Comparison of ENCODE assay signal across 8 mouse cellular contexts in the genomic region with DNA sequence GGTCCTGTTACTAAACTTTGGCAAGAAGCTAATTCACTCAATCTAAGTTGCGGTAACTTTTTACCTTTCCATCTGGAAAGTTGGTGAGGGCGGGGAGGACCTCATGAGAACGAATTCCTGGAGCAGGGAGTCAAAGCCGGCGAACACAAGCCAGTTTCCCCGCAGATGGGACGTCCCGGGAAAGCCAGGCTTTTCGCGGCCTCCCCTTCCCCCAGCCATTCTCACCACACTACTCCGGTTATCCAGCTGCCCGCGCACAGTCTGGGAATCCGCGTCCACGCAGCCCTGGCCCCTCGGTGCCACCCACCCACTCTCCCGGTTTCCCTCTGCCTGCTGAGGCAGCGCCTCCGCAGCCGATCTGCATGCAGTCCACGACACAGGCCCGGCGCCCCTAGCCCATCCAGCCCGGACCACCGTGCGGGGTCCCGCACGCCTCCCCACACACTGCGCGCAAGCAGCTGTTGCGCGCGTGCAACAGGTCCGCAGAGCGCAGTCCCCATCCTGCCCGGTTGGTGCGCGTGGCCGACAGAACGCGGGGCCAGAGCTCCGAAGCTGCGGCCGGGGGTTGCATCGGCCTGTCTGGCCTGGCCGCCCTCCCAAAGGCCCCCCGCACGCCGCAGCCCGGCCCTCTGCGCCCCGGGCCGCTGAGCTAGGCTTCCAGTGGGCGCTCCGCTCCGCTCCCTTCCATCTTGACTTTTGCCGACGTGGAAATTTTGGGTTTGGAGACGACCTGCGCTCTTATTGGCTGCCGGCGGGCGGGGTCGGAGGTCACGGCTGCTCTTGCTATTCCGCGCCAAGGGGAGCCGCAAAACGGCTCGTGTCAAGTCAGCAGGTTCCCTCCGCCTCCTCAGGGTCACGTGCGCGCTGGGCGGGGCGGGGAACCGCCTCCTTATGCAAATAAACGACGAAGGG.
A peak's percentile ranks its signal among the peaks of the same experiment; 100 is the strongest.
DNase-seq lines count a peak whose midpoint lies in the region; ATAC-seq and TF ChIP-seq lines count a peak whose summit lies in the region.

No protein-coding gene starts in this region.

- peak overlapping the region; percentile 74 for H3K4me2 ChIP-seq in embryonic facial prominence, embryonic 13.5 days
- H3K4me2 ChIP-seq in limb, embryonic 15.5 days, result peak overlapping the region; percentile 90
- peak overlapping the region; percentile 93 for H3K4me2 ChIP-seq in midbrain, postnatal 0 days (ENCODE audit: low read depth, low read length, poor library complexity, severe bottlenecking)

- under 1% methylated on average over 80 of the region's 80 CpGs for WGBS in embryonic facial prominence, embryonic 13.5 days
- under 1% methylated on average over 80 of the region's 80 CpGs for WGBS in limb, embryonic 15.5 days
- under 1% methylated on average over 76 of the region's 80 CpGs for WGBS in midbrain, postnatal 0 days

- no peaks in the 10 kb centered on the region for H3K27me3 ChIP-seq in embryonic facial prominence, embryonic 13.5 days
- H3K27me3 ChIP-seq in limb, embryonic 15.5 days, result no peaks in the 10 kb centered on the region
- peaks cover 9% of the 10 kb centered on the region for H3K27me3 ChIP-seq in midbrain, postnatal 0 days (ENCODE audit: insufficient read depth, low read length)

- no peaks in the 10 kb centered on the region for H3K9me3 ChIP-seq in embryonic facial prominence, embryonic 13.5 days
- H3K9me3 ChIP-seq in limb, embryonic 15.5 days, result no peaks in the 10 kb centered on the region
- H3K9me3 ChIP-seq in midbrain, postnatal 0 days (ENCODE audit: low read length), result no peaks in the 10 kb centered on the region

- H3K4me3 ChIP-seq in embryonic facial prominence, embryonic 13.5 days, result peak overlapping the region; percentile 88
- H3K4me3 ChIP-seq in limb, embryonic 15.5 days, result peak overlapping the region; percentile 92
- peak overlapping the region; percentile 74 for H3K4me3 ChIP-seq in midbrain, postnatal 0 days (ENCODE audit: low read depth, low read length)

- peak overlapping the region; percentile 93 for H3K27ac ChIP-seq in embryonic facial prominence, embryonic 13.5 days
- peak overlapping the region; percentile 95 for H3K27ac ChIP-seq in limb, embryonic 15.5 days
- H3K27ac ChIP-seq in midbrain, postnatal 0 days (ENCODE audit: low read depth, low read length), result 0 out of 2 replicates have a peak overlapping the region, but pooled peaks have one; percentile 43

- peak overlapping the region; percentile 97 for H3K9ac ChIP-seq in embryonic facial prominence, embryonic 13.5 days
- peak overlapping the region; percentile 92 for H3K9ac ChIP-seq in limb, embryonic 15.5 days
- peak overlapping the region; percentile 48 for H3K9ac ChIP-seq in midbrain, postnatal 0 days (replicated peaks; ENCODE audit: low read length, poor library complexity, severe bottlenecking)

- TF ChIP-seq CTCF in midbrain, postnatal 0 days (IDR thresholded peaks at IDR 0.05), result no peak; the same call in 1 of the 2 replicates

- ATAC-seq in monocyte, adult 5-6 weeks (replicated peaks; ENCODE audit: insufficient number of reproducible peaks, low FRiP score, low TSS enrichment, poor library complexity, severe bottlenecking), result no peak
- peak; percentile 92 for ATAC-seq in embryonic facial prominence, embryonic 13.5 days (ENCODE audit: insufficient number of reproducible peaks, insufficient read depth, low FRiP score, low TSS enrichment, low read depth)
- ATAC-seq in limb, embryonic 15.5 days (ENCODE audit: insufficient number of reproducible peaks, low FRiP score, low TSS enrichment, low read depth), result peak; percentile 91
- peak; percentile 86 for ATAC-seq in midbrain, postnatal 0 days (ENCODE audit: low FRiP score)

- peaks cover 27% of the 10 kb centered on the region for H3K4me1 ChIP-seq in embryonic facial prominence, embryonic 13.5 days
- peaks cover 17% of the 10 kb centered on the region for H3K4me1 ChIP-seq in limb, embryonic 15.5 days
- H3K4me1 ChIP-seq in midbrain, postnatal 0 days (ENCODE audit: insufficient read depth, low read length), result peaks cover 3% of the 10 kb centered on the region; the same call in 1 of the 2 replicates

- DNase-seq in monocyte, adult 2 months (ENCODE audit: low read depth in 1 of 2, low spot score in 2 of 2), result peak; percentile 12 to 24
- DNase-seq in heart, adult 9 months (ENCODE audit: low spot score in 2 of 2), result peak; percentile 74 to 82
- peak; percentile 79 for DNase-seq in kidney, adult 9 months
- DNase-seq in midbrain, postnatal 0 days (ENCODE audit: low spot score), result peak; percentile 91
- DNase-seq in spleen, postnatal 4 days (ENCODE audit: low spot score in 2 of 2), result peak; percentile 85 to 89

- no peaks in the 10 kb centered on the region for H3K36me3 ChIP-seq in embryonic facial prominence, embryonic 13.5 days
- H3K36me3 ChIP-seq in limb, embryonic 15.5 days, result no peaks in the 10 kb centered on the region
- no peaks in the 10 kb centered on the region for H3K36me3 ChIP-seq in midbrain, postnatal 0 days (ENCODE audit: insufficient read depth, low read length)

Comparison
In these comparisons a context has a peak if more than half of its experiments do, and no peak if none do; other contexts are left out.
1. DNase-seq: peak in every context shown above with its lines; median percentile 91 in midbrain, postnatal 0 days; 87 in spleen, postnatal 4 days; 79 in kidney, adult 9 months; 78 in heart, adult 9 months; 18 in monocyte, adult 2 months.
2. H3K27ac ChIP-seq: peak in every context shown above with its lines; median percentile 95 in limb, embryonic 15.5 days; 93 in embryonic facial prominence, embryonic 13.5 days; 43 in midbrain, postnatal 0 days.